Mouse (Mus musculus) bone marrow macrophage, adult 2 months (primary cell): ENCODE results near the gene Lin37.

Experiments used
- CTCF ChIP-seq: IDR thresholded peaks from 2 replicates; pipeline ENCODE4 v1.5.1; 2012; ENCODE audit warnings: low read depth, mild to moderate bottlenecking, low read length, moderate library complexity
- POLR2A ChIP-seq: IDR thresholded peaks from 2 replicates; pipeline ENCODE4 v1.6.1; 2012; ENCODE audit warnings: mild to moderate bottlenecking, low read depth, low read length, borderline replicate concordance

GRCm38 (mm10) chr7:30556894-30557536 is 2.6 kb downstream of the Lin37 start:
- TF ChIP-seq CTCF = no peak
- no peak for TF ChIP-seq POLR2A
